Mouse (Mus musculus) limb, embryonic 15.5 days (tissue): ENCODE measurements around the gene Gm17387. TPM values are rescaled to one million over a fixed set of nuclear protein-coding genes. Genes with fewer than 3 reads are reported as not detected.

Experiments used
- ATAC-seq: fragments of 200-750 bp; cut with Nextera tagmentation; 2 replicates; pipeline ENCODE4 v1.8.0; 2017; ENCODE audit warnings: low read depth, moderate TSS enrichment; ENCODE audit not compliant: insufficient number of reproducible peaks, low FRiP score, low TSS enrichment
- H3K27ac ChIP-seq: fragments of 300-500 bp; sonication (generic); 2 replicates; pipeline ENCODE4 v1.5.1; 2015; ENCODE audit warnings: moderate library complexity, mild to moderate bottlenecking, inconsistent platforms
- H3K27me3 ChIP-seq: fragments of 300-500 bp; sonication (generic); 2 replicates; pipeline ENCODE4 v1.6.1; 2015; ENCODE audit warnings: inconsistent platforms
- H3K36me3 ChIP-seq: fragments of 300-500 bp; sonication (generic); 2 replicates; pipeline ENCODE4 v1.6.1; 2015; ENCODE audit warnings: inconsistent platforms
- H3K4me1 ChIP-seq: fragments of 300-500 bp; sonication (generic); 2 replicates; pipeline ENCODE4 v1.6.1; 2015; ENCODE audit warnings: inconsistent platforms
- H3K4me2 ChIP-seq: fragments of 300-500 bp; sonication (generic); 2 replicates; pipeline ENCODE4 v1.6.1; 2015; ENCODE audit warnings: mild to moderate bottlenecking, inconsistent platforms
- H3K4me3 ChIP-seq: fragments of 300-500 bp; sonication (generic); 2 replicates; pipeline ENCODE4 v1.5.1; 2015; ENCODE audit warnings: mild to moderate bottlenecking, inconsistent platforms
- H3K9ac ChIP-seq: fragments of 300-500 bp; sonication (generic); 2 replicates; pipeline ENCODE4 v1.6.1; 2015; ENCODE audit warnings: inconsistent platforms
- H3K9me3 ChIP-seq: fragments of 300-500 bp; sonication (generic); 2 replicates; pipeline ENCODE4 v1.6.1; 2016; ENCODE audit warnings: inconsistent platforms
- WGBS: fragments of 180-500 bp; shearing (Covaris S2); methylation state at CpG from one replicate; pipeline ENCODE4 v1.1.7; 2015; 5-methylcytosine and 5-hydroxymethylcytosine counted together
- polyA plus RNA-seq: library from polyadenylated mRNA; unstranded; fragments of >200 nt; fragmentation: Nextera tagmentation; extraction: Ambion mirVana; gene quantifications from 2 replicates; pipeline ENCODE4 v1.2.1, GENCODE M21; 2015

Gene Gm17387
- not detected in 2 replicates for polyA plus RNA-seq

GRCm38 (mm10) chr7:141028831-141029230, at the start of gene Gm17387:
Gene Gm17387, plus strand, starts transcription at chr7:141029131.
- no peak for ATAC-seq
- H3K4me1 ChIP-seq = 0 out of 2 replicates have a peak, but pooled peaks cover 2% of the 10 kb centered on the region
- H3K9me3 ChIP-seq = no peaks in the 10 kb centered on the region
- no peak within 1 kb of the TSS for H3K9ac ChIP-seq
- 96% methylated on average over 2 of the region's 2 CpGs for WGBS
- H3K27ac ChIP-seq = no peak within 1 kb of the TSS
- no peak within 1 kb of the TSS for H3K4me3 ChIP-seq
- H3K4me2 ChIP-seq = no peak within 1 kb of the TSS
- H3K27me3 ChIP-seq = no peaks in the 10 kb centered on the region
- H3K36me3 ChIP-seq = no peaks in the 10 kb centered on the region

GRCm38 (mm10) chr7:140981704-140982103, 47.2 kb upstream of the Gm17387 start:
- no peak for ATAC-seq
- no peaks in the 10 kb centered on the region for H3K4me1 ChIP-seq
- no peaks in the 10 kb centered on the region for H3K36me3 ChIP-seq
- H3K4me2 ChIP-seq = no peak overlapping the region
- H3K27ac ChIP-seq = no peak overlapping the region
- no peaks in the 10 kb centered on the region for H3K27me3 ChIP-seq
- WGBS = 92% methylated on average over 8 of the region's 8 CpGs
- H3K9ac ChIP-seq = no peak overlapping the region
- H3K9me3 ChIP-seq = no peaks in the 10 kb centered on the region
- H3K4me3 ChIP-seq = no peak overlapping the region

GRCm38 (mm10) chr7:140982971-140983370, 46.0 kb upstream of the Gm17387 start:
- 91% methylated on average over 7 of the region's 7 CpGs for WGBS
- no peak overlapping the region for H3K9ac ChIP-seq
- H3K9me3 ChIP-seq = no peaks in the 10 kb centered on the region
- no peaks in the 10 kb centered on the region for H3K4me1 ChIP-seq
- H3K4me2 ChIP-seq = no peak overlapping the region
- no peaks in the 10 kb centered on the region for H3K36me3 ChIP-seq
- H3K27ac ChIP-seq = no peak overlapping the region
- H3K4me3 ChIP-seq = no peak overlapping the region
- ATAC-seq = no peak
- no peaks in the 10 kb centered on the region for H3K27me3 ChIP-seq

- H3K36me3 ChIP-seq = no peaks in the 10 kb centered on the region
- H3K4me3 ChIP-seq = no peak overlapping the region
- H3K9me3 ChIP-seq = no peaks in the 10 kb centered on the region
- no peak overlapping the region for H3K27ac ChIP-seq
- WGBS = 71% methylated on average over 17 of the region's 17 CpGs
- H3K9ac ChIP-seq = no peak overlapping the region
- no peak overlapping the region for H3K4me2 ChIP-seq
- ATAC-seq = no peak
- H3K27me3 ChIP-seq = no peaks in the 10 kb centered on the region
- H3K4me1 ChIP-seq = 0 out of 2 replicates have a peak, but pooled peaks cover 2% of the 10 kb centered on the region
These were observed 41.5 kb upstream of the Gm17387 start for GRCm38 (mm10) chr7:140987182-140988138.

- Histone ChIP-seq H3K4me2 (no peak overlapping the region), H3K9me3 (no peaks in the 10 kb centered on the region), H3K4me3 (no peak overlapping the region), H3K9ac (no peak overlapping the region), H3K27me3 (no peaks in the 10 kb centered on the region), H3K27ac (no peak overlapping the region), H3K4me1 (0 out of 2 replicates have a peak, but pooled peaks cover 2% of the 10 kb centered on the region), H3K36me3 (no peaks in the 10 kb centered on the region)
- WGBS = 74% methylated on average over 4 of the region's 4 CpGs
- ATAC-seq = no peak
These were observed 39.9 kb upstream of the Gm17387 start for GRCm38 (mm10) chr7:140989022-140989421.

GRCm38 (mm10) chr7:140990185-140990584, 38.7 kb upstream of the Gm17387 start:
- Histone ChIP-seq H3K9ac (no peak overlapping the region), H3K4me3 (no peak overlapping the region), H3K4me1 (0 out of 2 replicates have a peak, but pooled peaks cover 2% of the 10 kb centered on the region), H3K27ac (no peak overlapping the region), H3K27me3 (no peaks in the 10 kb centered on the region), H3K4me2 (no peak overlapping the region), H3K9me3 (no peaks in the 10 kb centered on the region), H3K36me3 (no peaks in the 10 kb centered on the region)
- no peak for ATAC-seq
- 50% methylated on average over 6 of the region's 6 CpGs for WGBS

GRCm38 (mm10) chr7:140990622-140991021, 38.3 kb upstream of the Gm17387 start:
- H3K4me2 ChIP-seq = no peak overlapping the region
- H3K9me3 ChIP-seq = no peaks in the 10 kb centered on the region
- no peak overlapping the region for H3K9ac ChIP-seq
- no peak for ATAC-seq
- H3K27ac ChIP-seq = no peak overlapping the region
- WGBS = 43% methylated on average over 5 of the region's 5 CpGs
- no peaks in the 10 kb centered on the region for H3K36me3 ChIP-seq
- no peak overlapping the region for H3K4me3 ChIP-seq
- no peaks in the 10 kb centered on the region for H3K27me3 ChIP-seq
- 0 out of 2 replicates have a peak, but pooled peaks cover 2% of the 10 kb centered on the region for H3K4me1 ChIP-seq

GRCm38 (mm10) chr7:140991117-140991689, 37.7 kb upstream of the Gm17387 start:
- Histone ChIP-seq H3K4me1 (0 out of 2 replicates have a peak, but pooled peaks cover 2% of the 10 kb centered on the region), H3K9me3 (no peaks in the 10 kb centered on the region), H3K4me2 (no peak overlapping the region), H3K4me3 (no peak overlapping the region), H3K36me3 (no peaks in the 10 kb centered on the region), H3K9ac (no peak overlapping the region), H3K27ac (no peak overlapping the region), H3K27me3 (no peaks in the 10 kb centered on the region)
- ATAC-seq = no peak
- WGBS = 83% methylated on average over 14 of the region's 14 CpGs

- no peaks in the 10 kb centered on the region for H3K36me3 ChIP-seq
- H3K9me3 ChIP-seq = no peaks in the 10 kb centered on the region
- no peaks in the 10 kb centered on the region for H3K4me1 ChIP-seq
- no peak overlapping the region for H3K4me3 ChIP-seq
- H3K4me2 ChIP-seq = no peak overlapping the region
- 48% methylated on average over 1 of the region's 1 CpGs for WGBS
- no peaks in the 10 kb centered on the region for H3K27me3 ChIP-seq
- H3K9ac ChIP-seq = no peak overlapping the region
- ATAC-seq = no peak
- H3K27ac ChIP-seq = no peak overlapping the region
These were observed 31.1 kb upstream of the Gm17387 start for GRCm38 (mm10) chr7:140997817-140998216.

- H3K4me1 ChIP-seq = no peaks in the 10 kb centered on the region
- no peak overlapping the region for H3K4me2 ChIP-seq
- no peak for ATAC-seq
- no peak overlapping the region for H3K4me3 ChIP-seq
- H3K9ac ChIP-seq = no peak overlapping the region
- no peaks in the 10 kb centered on the region for H3K9me3 ChIP-seq
- H3K27me3 ChIP-seq = no peaks in the 10 kb centered on the region
- WGBS = 81% methylated on average over 11 of the region's 11 CpGs
- H3K27ac ChIP-seq = no peak overlapping the region
- no peaks in the 10 kb centered on the region for H3K36me3 ChIP-seq
These were observed 29.9 kb upstream of the Gm17387 start for GRCm38 (mm10) chr7:140998853-140999700.

- H3K4me2 ChIP-seq = no peak overlapping the region
- no peak overlapping the region for H3K27ac ChIP-seq
- no peak overlapping the region for H3K9ac ChIP-seq
- ATAC-seq = no peak
- no peak overlapping the region for H3K4me3 ChIP-seq
- H3K36me3 ChIP-seq = no peaks in the 10 kb centered on the region
- 75% methylated on average over 15 of the region's 15 CpGs for WGBS
- no peaks in the 10 kb centered on the region for H3K9me3 ChIP-seq
- no peaks in the 10 kb centered on the region for H3K4me1 ChIP-seq
- no peaks in the 10 kb centered on the region for H3K27me3 ChIP-seq
These were observed 27.8 kb upstream of the Gm17387 start for GRCm38 (mm10) chr7:141000881-141001708.
